ENCODE assay signal across 8 mouse cellular contexts in genomic region chr2:106694567-106694885, GRCm38 (mm10). TPM values are rescaled to one million over a fixed set of nuclear protein-coding genes. Genes with fewer than 3 reads are reported as not detected.
A peak's percentile ranks its signal among the peaks of the same experiment; 100 is the strongest.
DNase-seq lines count a peak whose midpoint lies in the region; ATAC-seq and TF ChIP-seq lines count a peak whose summit lies in the region.

No protein-coding gene starts in this region.

- no peaks in the 10 kb centered on the region for H3K27me3 ChIP-seq in kidney, postnatal 0 days (ENCODE audit: insufficient read depth, low read length)
- H3K27me3 ChIP-seq in intestine, embryonic 14.5 days (replicated peaks; ENCODE audit: control insufficient read depth, insufficient read depth, low read length): no peaks in the 10 kb centered on the region
- no peaks in the 10 kb centered on the region for H3K27me3 ChIP-seq in midbrain, postnatal 0 days (ENCODE audit: insufficient read depth, low read length)

- no peak for TF ChIP-seq CTCF in kidney, postnatal 0 days (IDR thresholded peaks at IDR 0.05; ENCODE audit: low read depth)
- TF ChIP-seq CTCF in embryonic fibroblast, embryonic 13.5 days (IDR thresholded peaks at IDR 0.05; ENCODE audit: borderline replicate concordance, insufficient read depth, low read length): no peak
- no peak for TF ChIP-seq CTCF in midbrain, postnatal 0 days (IDR thresholded peaks at IDR 0.05)

- H3K9ac ChIP-seq in kidney, postnatal 0 days (ENCODE audit: low read depth, low read length): peak overlapping the region; percentile 82
- peak overlapping the region; percentile 93 for H3K9ac ChIP-seq in intestine, embryonic 14.5 days (ENCODE audit: low read length)
- peak overlapping the region; percentile 96 for H3K9ac ChIP-seq in midbrain, postnatal 0 days (replicated peaks; ENCODE audit: low read length, poor library complexity, severe bottlenecking)

- no peaks in the 10 kb centered on the region for H3K9me3 ChIP-seq in kidney, postnatal 0 days (replicated peaks; ENCODE audit: low read length)
- H3K9me3 ChIP-seq in intestine, embryonic 14.5 days (ENCODE audit: control insufficient read depth, low read length): no peaks in the 10 kb centered on the region
- no peaks in the 10 kb centered on the region for H3K9me3 ChIP-seq in midbrain, postnatal 0 days (ENCODE audit: low read length)

- H3K27ac ChIP-seq in kidney, postnatal 0 days: peak overlapping the region; percentile 87
- no peak overlapping the region for H3K27ac ChIP-seq in embryonic fibroblast, embryonic 13.5 days (ENCODE audit: insufficient read depth, low read length)
- peak overlapping the region; percentile 96 for H3K27ac ChIP-seq in intestine, embryonic 14.5 days (ENCODE audit: low read depth)
- H3K27ac ChIP-seq in midbrain, postnatal 0 days (ENCODE audit: low read depth, low read length): peak overlapping the region; percentile 96

- no peak for ATAC-seq in kidney, postnatal 0 days (replicated peaks; ENCODE audit: low FRiP score, low read depth)
- ATAC-seq in intestine, embryonic 14.5 days (replicated peaks; ENCODE audit: low FRiP score, low TSS enrichment, low read depth): no peak
- no peak for ATAC-seq in midbrain, postnatal 0 days (ENCODE audit: low FRiP score)
- ATAC-seq in megakaryocyte progenitor cell, adult 5-6 weeks (replicated peaks; ENCODE audit: poor library complexity): no peak

- 0% methylated on average over 10 of the region's 10 CpGs for WGBS in kidney, postnatal 0 days
- 0% methylated on average over 10 of the region's 10 CpGs for whole genome bisulfite sequencing in intestine, embryonic 14.5 days
- WGBS in midbrain, postnatal 0 days: 0% methylated on average over 10 of the region's 10 CpGs

- no peak for TF ChIP-seq POLR2A in embryonic fibroblast, embryonic 13.5 days (IDR thresholded peaks at IDR 0.05; ENCODE audit: low read depth, low read length)

- DNase-seq in kidney, postnatal 0 days (ENCODE audit: low spot score): no peak
- DNase-seq in kidney, adult 9 months: no peak
- no peak for DNase-seq in intestine, embryonic 14.5 days (ENCODE audit: low spot score)
- DNase-seq in midbrain, postnatal 0 days (ENCODE audit: low spot score): no peak
- DNase-seq in MN1 (ENCODE audit: low spot score): no peak
- DNase-seq in c-Kit-positive CD71-positive TER-119-positive erythroid progenitor cells, embryonic 14.5 days (ENCODE audit: low spot score): no peak

- peaks cover 10% of the 10 kb centered on the region; the same call in 1 of the 2 replicates for H3K4me1 ChIP-seq in kidney, postnatal 0 days (replicated peaks; ENCODE audit: insufficient read depth, low read length)
- 0 out of 2 replicates have a peak, but pooled peaks cover 3% of the 10 kb centered on the region for H3K4me1 ChIP-seq in embryonic fibroblast, embryonic 13.5 days (ENCODE audit: control insufficient read depth, insufficient read depth, low read length)
- peaks cover 6% of the 10 kb centered on the region; the same call in 1 of the 2 replicates for H3K4me1 ChIP-seq in intestine, embryonic 14.5 days (replicated peaks; ENCODE audit: control insufficient read depth, insufficient read depth, low read length)
- H3K4me1 ChIP-seq in midbrain, postnatal 0 days (ENCODE audit: insufficient read depth, low read length): no peaks in the 10 kb centered on the region

- H3K4me2 ChIP-seq in kidney, postnatal 0 days (ENCODE audit: low read length): peak overlapping the region; percentile 87
- peak overlapping the region; percentile 95 for H3K4me2 ChIP-seq in intestine, embryonic 14.5 days (ENCODE audit: low read length)
- H3K4me2 ChIP-seq in midbrain, postnatal 0 days (ENCODE audit: low read depth, low read length, poor library complexity, severe bottlenecking): peak overlapping the region; percentile 95

- peak overlapping the region; percentile 78 for H3K4me3 ChIP-seq in kidney, postnatal 0 days (replicated peaks; ENCODE audit: low read depth, low read length)
- H3K4me3 ChIP-seq in embryonic fibroblast, embryonic 13.5 days (ENCODE audit: insufficient read depth, low read length): peak overlapping the region; percentile 76
- peak overlapping the region; percentile 90 for H3K4me3 ChIP-seq in intestine, embryonic 14.5 days (ENCODE audit: low read depth, low read length)
- H3K4me3 ChIP-seq in midbrain, postnatal 0 days (ENCODE audit: low read depth, low read length): peak overlapping the region; percentile 95

- H3K36me3 ChIP-seq in kidney, postnatal 0 days (ENCODE audit: insufficient read depth, low read length): no peaks in the 10 kb centered on the region
- H3K36me3 ChIP-seq in intestine, embryonic 14.5 days (ENCODE audit: control insufficient read depth, insufficient read depth, low read length): peaks cover 5% of the 10 kb centered on the region
- no peaks in the 10 kb centered on the region for H3K36me3 ChIP-seq in midbrain, postnatal 0 days (ENCODE audit: insufficient read depth, low read length)

RNA-seq across cellular contexts. Expression of gene Mpped2, which starts 1.5 kb away (rescaled TPM):
- 30.4 and 33.2 TPM in 2 replicates for polyA plus RNA-seq in kidney, postnatal 0 days (2015; fragmentation: Nextera tagmentation; extraction: Ambion mirVana)
- polyA plus RNA-seq in embryonic fibroblast, embryonic 13.5 days (2011; ENCODE audit: insufficient read length, low read depth, missing spikeins): 4.3 and 9.8 TPM in 2 replicates
- polyA plus RNA-seq in intestine, embryonic 14.5 days (2014; fragmentation: Nextera tagmentation; extraction: Ambion mirVana): 45.6 and 54.7 TPM in 2 replicates
- 42.6 and 43.2 TPM in 2 replicates for total RNA-seq in midbrain, postnatal 0 days (2014; rRNA removed)
- polyA plus RNA-seq in midbrain, postnatal 0 days (2015; fragmentation: Nextera tagmentation; extraction: Ambion mirVana): 79.4 and 84.6 TPM in 2 replicates
- total RNA-seq in megakaryocyte progenitor cell, adult 5-6 weeks (2015): 0.25 and 1.3 TPM in 2 replicates
- total RNA-seq in megakaryocyte progenitor cell, adult 5-6 weeks (2017): 0.30 TPM in 1 of 2 replicates, not detected in the other
